Mouse (Mus musculus) CH12.LX (cell line): ENCODE measurements at regions not wholly inside any gene's neighbourhood (a gene's known extent, or its start where the extent isn't known, plus 50 kb on each side); places are given as distances from the start of the nearest gene placed in this dataset.

Experiments
- DNase-seq: peaks from one replicate; pipeline ENCODE4 v3.0.0-alpha.2; 2013; ENCODE audit errors: extremely low read depth
- H3K27ac ChIP-seq: 2 replicates; pipeline ENCODE4 v1.5.1; 2012; ENCODE audit warnings: low read depth, mild to moderate bottlenecking, control low read depth, moderate library complexity; ENCODE audit not compliant: insufficient read depth
- H3K27me3 ChIP-seq: replicated peaks from 2 replicates; pipeline ENCODE3; 2012; ENCODE audit warnings: inconsistent platforms
- H3K36me3 ChIP-seq, 2 experiments: replicated peaks in 1 of 2; 2 replicates each; pipeline versions ENCODE3 to v1.6.1; 2012; ENCODE audit warnings: inconsistent platforms in 1 of 2, low read length in 1 of 2, mild to moderate bottlenecking in 1 of 2, mixed read lengths in 1 of 2, moderate library complexity in 1 of 2; ENCODE audit not compliant: control insufficient read depth in 1 of 2, insufficient read depth in 1 of 2
- H3K4me1 ChIP-seq, 2 experiments: 2 replicates each; pipeline ENCODE4 v1.6.1; 2012; ENCODE audit warnings: inconsistent platforms in 1 of 2, moderate library complexity in 1 of 2; ENCODE audit not compliant: insufficient read depth in 2 of 2, control insufficient read depth in 1 of 2
- H3K4me2 ChIP-seq: 2 replicates; pipeline ENCODE4 v1.6.1; 2012; ENCODE audit warnings: low read depth, mild to moderate bottlenecking, control low read depth; ENCODE audit not compliant: poor library complexity, insufficient read depth, severe bottlenecking
- H3K4me3 ChIP-seq, 3 experiments: fragments of 150-350 bp in 1 of 3; sonication (generic) in 1 of 3; replicated peaks in 1 of 3; 2 replicates each; pipeline versions ENCODE3 to v1.5.1; 2011 to 2012; ENCODE audit warnings: low read depth in 2 of 3, low read length in 2 of 3, mild to moderate bottlenecking in 2 of 3, moderate library complexity in 2 of 3, control low read depth in 1 of 3, improper control_type of control experiment in 1 of 3, inconsistent platforms in 1 of 3, mixed read lengths in 1 of 3; ENCODE audit not compliant: poor library complexity in 1 of 3
- H3K79me2 ChIP-seq: replicated peaks from 2 replicates; pipeline ENCODE4 v1.6.1; 2012; ENCODE audit warnings: mild to moderate bottlenecking, moderate library complexity; ENCODE audit not compliant: control insufficient read depth, poor library complexity, insufficient read depth, severe bottlenecking; ENCODE audit errors: extremely low read depth
- H3K9ac ChIP-seq: 2 replicates; pipeline ENCODE4 v1.6.1; 2012; ENCODE audit warnings: low read depth, mild to moderate bottlenecking, control low read depth, moderate library complexity; ENCODE audit not compliant: insufficient read depth
- H3K9me3 ChIP-seq: replicated peaks from 2 replicates; pipeline ENCODE3; 2012; ENCODE audit warnings: low read length, inconsistent platforms, mixed read lengths
- BHLHE40 ChIP-seq: IDR thresholded peaks from 2 replicates; pipeline ENCODE4 v1.6.1; 2011; ENCODE audit warnings: mild to moderate bottlenecking, low read depth, low read length, improper control_type of control experiment
- CHD2 ChIP-seq: IDR thresholded peaks from 2 replicates; pipeline ENCODE4 v1.6.1; 2011; ENCODE audit warnings: low read length, improper control_type of control experiment
- ELF1 ChIP-seq: IDR thresholded peaks from 2 replicates; pipeline ENCODE4 v1.6.1; 2014; ENCODE audit warnings: low read depth, mild to moderate bottlenecking, inconsistent platforms, low read length, improper control_type of control experiment
- EP300 ChIP-seq: IDR thresholded peaks from 2 replicates; pipeline ENCODE4 v1.6.1; 2011; ENCODE audit warnings: low read length, improper control_type of control experiment
- HCFC1 ChIP-seq: IDR thresholded peaks from 2 replicates; pipeline ENCODE4 v1.6.1; 2012; ENCODE audit warnings: low read depth, mild to moderate bottlenecking, inconsistent platforms, low read length, improper control_type of control experiment
- IRF4 ChIP-seq: IDR thresholded peaks from 2 replicates; pipeline ENCODE4 v1.6.1; 2014; ENCODE audit warnings: low read depth, mild to moderate bottlenecking, inconsistent platforms, low read length, improper control_type of control experiment
- JUN ChIP-seq: IDR thresholded peaks from 2 replicates; pipeline ENCODE4 v1.6.1; 2011; ENCODE audit warnings: low read depth, mild to moderate bottlenecking, low read length, improper control_type of control experiment, moderate library complexity; ENCODE audit not compliant: insufficient read depth
- JUND ChIP-seq: conservative IDR thresholded peaks from 2 replicates; pipeline ENCODE4 v1.6.1; 2011; ENCODE audit warnings: low read depth, low read length, improper control_type of control experiment
- KAT2A ChIP-seq: IDR thresholded peaks from 2 replicates; pipeline ENCODE4 v1.6.1; 2012; ENCODE audit warnings: low read length, improper control_type of control experiment, inconsistent platforms; ENCODE audit not compliant: insufficient replicate concordance
- MAFK ChIP-seq: IDR thresholded peaks from 2 replicates; pipeline ENCODE4 v1.6.1; 2011; ENCODE audit warnings: low read length, improper control_type of control experiment; ENCODE audit not compliant: insufficient replicate concordance
- MAX ChIP-seq: IDR thresholded peaks from 2 replicates; pipeline ENCODE4 v1.6.1; 2011; ENCODE audit warnings: low read length, improper control_type of control experiment
- MAZ ChIP-seq: IDR thresholded peaks from 2 replicates; pipeline ENCODE4 v1.6.1; 2012; ENCODE audit warnings: low read depth, mild to moderate bottlenecking, inconsistent platforms, low read length, improper control_type of control experiment, moderate library complexity
- MXI1 ChIP-seq: IDR thresholded peaks from 2 replicates; pipeline ENCODE4 v1.6.1; 2011; ENCODE audit warnings: mild to moderate bottlenecking, low read depth, low read length, improper control_type of control experiment
- MYC ChIP-seq: IDR thresholded peaks from 2 replicates; pipeline ENCODE4 v1.6.1; 2011; ENCODE audit warnings: low read depth, mild to moderate bottlenecking, improper control_type of control experiment, low read length
- NELFE ChIP-seq: IDR thresholded peaks from 2 replicates; pipeline ENCODE4 v1.6.1; 2011; ENCODE audit warnings: low read depth, low read length, improper control_type of control experiment
- NRF1 ChIP-seq: IDR thresholded peaks from 2 replicates; pipeline ENCODE4 v1.6.1; 2014; ENCODE audit warnings: low read depth, mild to moderate bottlenecking, inconsistent platforms, low read length, improper control_type of control experiment, moderate library complexity
- PAX5 ChIP-seq: IDR thresholded peaks from 2 replicates; pipeline ENCODE4 v1.6.1; 2012; ENCODE audit warnings: low read length, inconsistent platforms, mixed read lengths
- RAD21 ChIP-seq: IDR thresholded peaks from 2 replicates; pipeline ENCODE4 v1.6.1; 2011; ENCODE audit warnings: low read depth, mild to moderate bottlenecking, low read length, improper control_type of control experiment, moderate library complexity
- RCOR1 ChIP-seq: conservative IDR thresholded peaks from 2 replicates; pipeline ENCODE4 v1.6.1; 2012; ENCODE audit warnings: low read depth, mild to moderate bottlenecking, inconsistent platforms, low read length, improper control_type of control experiment
- SMC3 ChIP-seq: IDR thresholded peaks from 2 replicates; pipeline ENCODE4 v1.6.1; 2011; ENCODE audit warnings: low read depth, low read length, improper control_type of control experiment
- TBP ChIP-seq: conservative IDR thresholded peaks from 2 replicates; pipeline ENCODE4 v1.6.1; 2011; ENCODE audit warnings: low read depth, low read length, improper control_type of control experiment
- TCF12 ChIP-seq: IDR thresholded peaks from 2 replicates; pipeline ENCODE4 v1.6.1; 2014; ENCODE audit warnings: low read depth, mild to moderate bottlenecking, inconsistent platforms, low read length, improper control_type of control experiment
- UBTF ChIP-seq: IDR thresholded peaks from 2 replicates; pipeline ENCODE4 v1.6.1; 2012; ENCODE audit warnings: low read depth, mild to moderate bottlenecking, inconsistent platforms, low read length, improper control_type of control experiment, moderate library complexity
- USF1 ChIP-seq: IDR thresholded peaks from 2 replicates; pipeline ENCODE4 v1.6.1; 2014; ENCODE audit warnings: low read depth, mild to moderate bottlenecking, inconsistent platforms, low read length, improper control_type of control experiment
- ZC3H11A ChIP-seq: IDR thresholded peaks from 2 replicates; pipeline ENCODE4 v1.6.1; 2012; ENCODE audit warnings: low read depth, mild to moderate bottlenecking, inconsistent platforms, low read length, improper control_type of control experiment
- ZKSCAN1 ChIP-seq: IDR thresholded peaks from 2 replicates; pipeline ENCODE4 v1.6.1; 2012; ENCODE audit warnings: low read depth, inconsistent platforms, low read length, improper control_type of control experiment, borderline replicate concordance
- ZNF384 ChIP-seq: IDR thresholded peaks from 2 replicates; pipeline ENCODE4 v1.6.1; 2012; ENCODE audit warnings: low read depth, low read length, improper control_type of control experiment, inconsistent platforms
- dilution Hi-C: fragments of 300-500 bp; cut with MboI; formaldehyde crosslinking; loops from 2 replicates; pipeline ENCODE4 v1.14.3; 2020; ENCODE audit warnings: low sequenced_read_pairs; ENCODE audit not compliant: extremely low pct_unique_long_range_greater_than_20kb, extremely low pct_ligation_motif_present
- in situ Hi-C: fragments of 300-500 bp; cut with MboI; formaldehyde crosslinking; loops from 3 replicates; pipeline ENCODE4 v1.14.3; 2019; ENCODE audit warnings: low sequenced_read_pairs, low pct_ligation_motif_present, low pct_unique_long_range_greater_than_20kb, mixed read lengths

GRCm38 (mm10) chr14:24794359-24794845 is 307.5 kb downstream of the Rps24 start:
- no peak overlapping the region for H3K4me2 ChIP-seq
- TF ChIP-seq ZC3H11A = no peak
- no peak for TF ChIP-seq SMC3
- no peak for TF ChIP-seq ZKSCAN1
- no peak for TF ChIP-seq MAX
- TF ChIP-seq RAD21 = no peak
- TF ChIP-seq CHD2 = no peak
- TF ChIP-seq EP300 = no peak
- TF ChIP-seq IRF4 = no peak
- no peak for TF ChIP-seq MAZ
- TF ChIP-seq RCOR1 = no peak
- no peak for TF ChIP-seq ELF1
- no peak for TF ChIP-seq NRF1
- TF ChIP-seq JUN = no peak
- TF ChIP-seq UBTF = no peak
- no peak for TF ChIP-seq BHLHE40
- TF ChIP-seq MAFK = no peak
- no peak for TF ChIP-seq USF1
- no peak for TF ChIP-seq KAT2A
- no peak for TF ChIP-seq TCF12
- no peak for TF ChIP-seq JUND
- peaks cover 0 to 1% of the 10 kb centered on the region in 2 experiments; a peak in 2 of 4 replicates for H3K4me1 ChIP-seq
- H3K9me3 ChIP-seq = no peaks in the 10 kb centered on the region
- no peaks in the 10 kb centered on the region for H3K79me2 ChIP-seq
- no peaks in the 10 kb centered on the region for H3K27me3 ChIP-seq
- H3K27ac ChIP-seq = no peak overlapping the region
- no peak for DNase-seq
- H3K4me3 ChIP-seq = no peak overlapping the region
- dilution Hi-C loops (no loop called here), in situ Hi-C loops (no loop called here)
- no peaks in the 10 kb centered on the region for H3K36me3 ChIP-seq
- H3K9ac ChIP-seq = no peak overlapping the region

GRCm38 (mm10) chr14:24797494-24797893 is 310.6 kb downstream of the Rps24 start:
- no peaks in the 10 kb centered on the region for H3K79me2 ChIP-seq
- H3K4me3 ChIP-seq = no peak overlapping the region
- no peak overlapping the region for H3K4me2 ChIP-seq
- H3K27me3 ChIP-seq = no peaks in the 10 kb centered on the region
- H3K27ac ChIP-seq = no peak overlapping the region
- H3K9ac ChIP-seq = no peak overlapping the region
- H3K9me3 ChIP-seq = no peaks in the 10 kb centered on the region
- no peaks in the 10 kb centered on the region for H3K36me3 ChIP-seq
- in situ Hi-C loops (no loop called here), dilution Hi-C loops (no loop called here)
- TF ChIP-seq PAX5 (no peak), USF1 (no peak), NELFE (no peak), UBTF (no peak), ELF1 (no peak), NRF1 (no peak), ZKSCAN1 (no peak), KAT2A (no peak), TBP (no peak), JUN (no peak), RCOR1 (no peak), MAFK (no peak), ZC3H11A (no peak), MYC (no peak), MAZ (no peak), HCFC1 (no peak), MXI1 (no peak), ZNF384 (no peak)
- no peak for DNase-seq
- H3K4me1 ChIP-seq = peaks cover 0 to 9% of the 10 kb centered on the region in 2 experiments; a peak in 2 of 4 replicates
